Mouse (Mus musculus) liver, embryonic 13.5 days (tissue): ENCODE measurements around the gene Slc37a1. TPM values are rescaled to one million over a fixed set of nuclear protein-coding genes. Genes with fewer than 3 reads are reported as not detected.

Experiments
- ATAC-seq: fragments of 200-750 bp; cut with Nextera tagmentation; 2 replicates; pipeline ENCODE4 v1.8.0; 2017; ENCODE audit warnings: low read depth, mild to moderate bottlenecking, moderate number of reproducible peaks, moderate library complexity
- DNase-seq: peaks from one replicate; pipeline ENCODE4 v3.0.0; 2022
- H3K27ac ChIP-seq: fragments of 300-500 bp; sonication (generic); 2 replicates; pipeline ENCODE4 v1.5.1; 2015; ENCODE audit warnings: moderate library complexity, mild to moderate bottlenecking, inconsistent platforms
- H3K27me3 ChIP-seq: fragments of 300-500 bp; sonication (generic); 2 replicates; pipeline ENCODE4 v1.6.1; 2015; ENCODE audit warnings: mild to moderate bottlenecking, inconsistent platforms
- H3K36me3 ChIP-seq: fragments of 300-500 bp; sonication (generic); 2 replicates; pipeline ENCODE4 v1.6.1; 2015; ENCODE audit warnings: mild to moderate bottlenecking, inconsistent platforms
- H3K4me1 ChIP-seq: fragments of 300-500 bp; sonication (generic); replicated peaks from 2 replicates; pipeline ENCODE4 v1.6.1; 2015; ENCODE audit warnings: inconsistent platforms
- H3K4me2 ChIP-seq: fragments of 300-500 bp; sonication (generic); 2 replicates; pipeline ENCODE4 v1.6.1; 2015; ENCODE audit warnings: inconsistent platforms, mild to moderate bottlenecking, moderate library complexity
- H3K4me3 ChIP-seq: fragments of 300-500 bp; sonication (generic); replicated peaks from 2 replicates; pipeline ENCODE4 v1.5.1; 2015; ENCODE audit warnings: mild to moderate bottlenecking, inconsistent platforms
- H3K9ac ChIP-seq: fragments of 300-500 bp; sonication (generic); 2 replicates; pipeline ENCODE4 v1.6.1; 2015; ENCODE audit warnings: mild to moderate bottlenecking, inconsistent platforms
- H3K9me3 ChIP-seq: fragments of 300-500 bp; sonication (generic); replicated peaks from 2 replicates; pipeline ENCODE4 v1.6.1; 2016; ENCODE audit warnings: inconsistent platforms
- WGBS: fragments of 180-500 bp; shearing (Covaris S2); methylation state at CpG from one replicate; pipeline ENCODE4 v1.1.7; 2015; ENCODE audit not compliant: insufficient replicate concordance; 5-methylcytosine and 5-hydroxymethylcytosine counted together
- polyA plus RNA-seq: library from polyadenylated mRNA; unstranded; fragments of >200 nt; fragmentation: Nextera tagmentation; extraction: Ambion mirVana; gene quantifications from 2 replicates; pipeline ENCODE4 v1.2.1, GENCODE M21; 2015

The Slc37a1 gene
- polyA plus RNA-seq, 1 experiment from 2014 or later, result 2.9 TPM

DNA sequence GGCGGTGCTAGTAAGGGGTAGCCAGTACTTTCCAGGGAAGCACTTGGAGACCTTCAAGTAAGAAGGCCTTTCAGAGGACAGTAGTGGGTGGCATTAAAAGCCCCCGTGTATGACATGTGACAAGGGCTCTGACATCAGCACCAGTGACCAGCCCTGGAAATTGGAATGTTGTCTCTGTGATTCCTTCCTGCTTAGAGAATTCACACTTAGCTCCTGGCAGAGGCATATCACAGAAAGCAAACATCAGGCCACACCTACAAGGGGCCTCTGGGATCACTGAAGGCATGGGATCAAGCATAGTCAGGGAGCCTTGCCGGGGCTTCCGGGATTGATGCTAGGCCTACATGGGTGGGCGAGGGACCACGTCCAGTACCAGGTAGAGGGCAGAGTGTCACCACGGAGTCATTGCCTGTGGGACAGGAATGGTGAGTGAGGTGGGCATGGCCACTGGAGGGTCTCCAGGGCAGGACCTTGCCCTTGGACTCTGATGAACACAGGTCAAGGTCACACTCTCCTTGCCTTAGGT is 21.8 kb downstream of the Slc37a1 start:
- no peak overlapping the region for H3K27ac ChIP-seq

GRCm38 (mm10) chr17:31309281-31309793 is 22.7 kb downstream of the Slc37a1 start:
- 76% methylated on average over 6 of the region's 6 CpGs for WGBS
- H3K4me2 ChIP-seq, result no peak overlapping the region
- H3K27me3 ChIP-seq, result no peaks in the 10 kb centered on the region
- H3K9me3 ChIP-seq, result no peaks in the 10 kb centered on the region
- peaks cover 26% of the 10 kb centered on the region for H3K4me1 ChIP-seq
- H3K27ac ChIP-seq, result no peak overlapping the region
- H3K36me3 ChIP-seq, result no peaks in the 10 kb centered on the region
- ATAC-seq (no peak), DNase-seq (no peak)
- no peak overlapping the region for H3K9ac ChIP-seq
- H3K4me3 ChIP-seq, result no peak overlapping the region

More for the DNA sequence above, 21.8 kb downstream of the Slc37a1 start:
- no peak for DNase-seq
- no peaks in the 10 kb centered on the region for H3K36me3 ChIP-seq
- H3K4me3 ChIP-seq, result no peak overlapping the region
- no peak for ATAC-seq
- WGBS, result 82% methylated on average over 7 of the region's 7 CpGs
- H3K4me1 ChIP-seq, result peaks cover 29% of the 10 kb centered on the region
- no peak overlapping the region for H3K9ac ChIP-seq
- no peaks in the 10 kb centered on the region for H3K9me3 ChIP-seq
- H3K4me2 ChIP-seq, result no peak overlapping the region
- H3K27me3 ChIP-seq, result no peaks in the 10 kb centered on the region

- no peaks in the 10 kb centered on the region for H3K27me3 ChIP-seq
- ATAC-seq, result no peak
- no peak overlapping the region for H3K9ac ChIP-seq
- 80% methylated on average over 9 of the region's 9 CpGs for WGBS
- H3K36me3 ChIP-seq, result no peaks in the 10 kb centered on the region
- DNase-seq, result no peak
- H3K4me1 ChIP-seq, result peaks cover 10% of the 10 kb centered on the region
- no peak overlapping the region for H3K4me2 ChIP-seq
- H3K9me3 ChIP-seq, result no peaks in the 10 kb centered on the region
- no peak overlapping the region for H3K4me3 ChIP-seq
- no peak overlapping the region for H3K27ac ChIP-seq
These were observed 24.5 kb downstream of the Slc37a1 start for GRCm38 (mm10) chr17:31311047-31311446.

- H3K9ac ChIP-seq, result no peak overlapping the region
- WGBS, result 72% methylated on average over 10 of the region's 10 CpGs
- H3K36me3 ChIP-seq, result no peaks in the 10 kb centered on the region
- H3K27me3 ChIP-seq, result no peaks in the 10 kb centered on the region
- no peak overlapping the region for H3K27ac ChIP-seq
- DNase-seq (no peak), ATAC-seq (no peak)
- peaks cover 10% of the 10 kb centered on the region for H3K4me1 ChIP-seq
- H3K4me3 ChIP-seq, result no peak overlapping the region
- H3K9me3 ChIP-seq, result no peaks in the 10 kb centered on the region
- H3K4me2 ChIP-seq, result no peak overlapping the region
These were observed 26.1 kb downstream of the Slc37a1 start for GRCm38 (mm10) chr17:31312648-31313047.

DNA sequence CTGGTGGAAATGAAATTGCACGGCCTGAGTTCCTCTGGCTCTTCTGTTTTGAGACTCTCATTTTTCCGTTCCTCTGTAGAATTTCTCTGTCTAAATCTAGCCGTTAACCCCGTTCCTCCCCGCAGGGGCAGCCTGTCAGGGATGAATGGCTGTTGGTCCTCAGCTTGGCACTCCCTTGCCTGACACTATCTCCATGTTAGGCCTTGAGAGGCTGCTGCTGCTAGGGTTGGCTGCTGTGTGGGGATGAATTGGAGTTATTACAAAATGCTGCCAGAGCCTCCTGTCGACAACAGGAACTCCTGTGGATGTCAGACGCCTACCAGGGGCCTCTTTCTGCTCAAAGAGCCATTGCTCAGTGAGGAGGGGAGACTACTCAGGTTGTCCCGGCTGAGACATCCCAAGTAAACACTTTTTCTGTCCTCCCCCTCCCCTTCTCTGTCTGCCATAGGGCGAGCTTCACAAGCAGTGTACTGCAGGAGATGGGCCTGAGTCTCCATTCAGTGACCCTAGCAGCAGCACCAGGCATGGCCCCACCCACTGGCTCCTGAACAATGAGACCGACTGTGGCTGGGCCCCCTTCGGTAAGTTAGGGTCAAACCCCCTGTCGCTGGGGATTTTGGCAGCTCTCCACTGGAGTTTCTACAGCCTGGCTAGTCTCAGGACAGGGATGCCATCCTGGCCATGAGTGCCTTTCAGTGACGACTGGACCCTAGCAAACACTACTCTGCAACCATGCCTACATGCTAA is 28.6 kb downstream of the Slc37a1 start:
- Histone ChIP-seq H3K4me3 (no peak overlapping the region), H3K9me3 (no peaks in the 10 kb centered on the region), H3K4me1 (peaks cover 10% of the 10 kb centered on the region), H3K9ac (no peak overlapping the region), H3K27me3 (no peaks in the 10 kb centered on the region), H3K4me2 (no peak overlapping the region), H3K27ac (no peak overlapping the region), H3K36me3 (no peaks in the 10 kb centered on the region)
- no peak for DNase-seq
- ATAC-seq, result no peak
- 62% methylated on average over 13 of the region's 13 CpGs for WGBS

DNA sequence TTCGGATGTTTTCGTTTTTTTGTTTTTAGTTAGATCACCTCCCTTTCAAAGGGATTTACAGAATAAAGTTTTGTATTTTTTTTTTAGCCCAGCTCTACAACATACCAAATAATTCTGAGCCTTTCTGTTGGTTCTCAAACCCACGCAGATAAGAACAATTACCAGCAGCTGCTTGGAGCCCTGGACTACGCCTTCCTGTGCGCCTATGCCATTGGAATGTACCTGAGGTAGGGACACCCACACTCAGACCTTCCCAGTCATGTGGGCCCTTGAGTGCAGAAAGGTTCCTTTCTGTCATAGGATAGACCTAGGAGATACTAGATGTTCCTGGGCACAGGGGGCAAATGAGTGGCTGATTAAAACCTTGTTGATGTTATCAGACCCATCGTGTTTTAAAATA is 29.4 kb downstream of the Slc37a1 start:
- Histone ChIP-seq H3K4me3 (no peak overlapping the region), H3K9ac (no peak overlapping the region), H3K9me3 (no peaks in the 10 kb centered on the region), H3K27ac (no peak overlapping the region), H3K27me3 (no peaks in the 10 kb centered on the region), H3K4me1 (peaks cover 10% of the 10 kb centered on the region), H3K4me2 (no peak overlapping the region), H3K36me3 (no peaks in the 10 kb centered on the region)
- ATAC-seq (no peak), DNase-seq (no peak)
- WGBS, result 70% methylated on average over 6 of the region's 6 CpGs

GRCm38 (mm10) chr17:31316998-31317397 is 30.4 kb downstream of the Slc37a1 start:
- ATAC-seq (no peak; the same call in 1 of the 2 replicates), DNase-seq (no peak)
- H3K4me2 ChIP-seq, result no peak overlapping the region
- no peak overlapping the region for H3K27ac ChIP-seq
- H3K9me3 ChIP-seq, result no peaks in the 10 kb centered on the region
- H3K27me3 ChIP-seq, result no peaks in the 10 kb centered on the region
- no peak overlapping the region for H3K9ac ChIP-seq
- no peak overlapping the region for H3K4me3 ChIP-seq
- no peaks in the 10 kb centered on the region for H3K36me3 ChIP-seq
- WGBS, result 51% methylated on average over 3 of the region's 3 CpGs
- H3K4me1 ChIP-seq, result peaks cover 10% of the 10 kb centered on the region

DNA sequence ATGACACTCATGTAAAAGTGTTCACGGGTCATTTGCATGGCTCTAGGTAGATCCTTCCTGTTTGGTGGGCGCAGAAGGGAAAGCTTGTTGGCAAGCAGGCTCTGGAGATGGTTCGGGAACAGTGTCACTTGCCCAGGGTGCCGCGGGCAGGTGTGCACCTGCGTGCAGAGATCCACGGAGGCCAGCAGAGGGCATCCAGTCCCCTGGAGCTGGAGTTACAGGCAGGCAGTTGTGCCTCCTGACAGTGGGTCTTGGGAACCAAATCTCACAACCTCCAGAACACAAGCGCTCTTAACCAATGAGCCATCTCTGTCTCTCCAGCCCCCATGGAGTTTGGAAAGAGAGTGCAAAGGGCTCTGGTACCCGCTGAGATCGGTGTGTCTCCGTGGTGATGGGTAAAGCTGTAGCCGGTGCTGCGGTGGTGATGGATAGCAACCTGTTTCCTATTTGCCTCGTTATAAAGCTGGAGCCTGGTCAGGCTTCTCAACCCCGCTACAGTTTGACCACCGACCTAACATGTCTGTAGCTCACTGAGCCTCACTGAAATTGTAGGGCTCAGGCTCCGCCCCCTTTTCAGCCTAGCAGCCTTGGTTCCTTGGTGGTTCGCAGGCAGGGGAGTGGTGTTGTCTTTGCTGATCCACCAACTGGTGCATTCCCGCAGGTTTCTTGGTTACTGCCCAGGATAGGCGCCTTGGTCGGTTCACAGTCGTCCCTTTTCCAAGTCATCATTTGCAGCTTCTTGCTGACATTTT is 31.1 kb downstream of the Slc37a1 start:
- H3K4me2 ChIP-seq, result no peak overlapping the region
- H3K27me3 ChIP-seq, result no peaks in the 10 kb centered on the region
- peaks cover 10% of the 10 kb centered on the region for H3K4me1 ChIP-seq
- H3K9me3 ChIP-seq, result no peaks in the 10 kb centered on the region
- no peaks in the 10 kb centered on the region for H3K36me3 ChIP-seq
- no peak for ATAC-seq
- H3K9ac ChIP-seq, result no peak overlapping the region
- no peak overlapping the region for H3K27ac ChIP-seq
- no peak overlapping the region for H3K4me3 ChIP-seq
- DNase-seq, result no peak
- 63% methylated on average over 22 of the region's 22 CpGs for WGBS

DNA sequence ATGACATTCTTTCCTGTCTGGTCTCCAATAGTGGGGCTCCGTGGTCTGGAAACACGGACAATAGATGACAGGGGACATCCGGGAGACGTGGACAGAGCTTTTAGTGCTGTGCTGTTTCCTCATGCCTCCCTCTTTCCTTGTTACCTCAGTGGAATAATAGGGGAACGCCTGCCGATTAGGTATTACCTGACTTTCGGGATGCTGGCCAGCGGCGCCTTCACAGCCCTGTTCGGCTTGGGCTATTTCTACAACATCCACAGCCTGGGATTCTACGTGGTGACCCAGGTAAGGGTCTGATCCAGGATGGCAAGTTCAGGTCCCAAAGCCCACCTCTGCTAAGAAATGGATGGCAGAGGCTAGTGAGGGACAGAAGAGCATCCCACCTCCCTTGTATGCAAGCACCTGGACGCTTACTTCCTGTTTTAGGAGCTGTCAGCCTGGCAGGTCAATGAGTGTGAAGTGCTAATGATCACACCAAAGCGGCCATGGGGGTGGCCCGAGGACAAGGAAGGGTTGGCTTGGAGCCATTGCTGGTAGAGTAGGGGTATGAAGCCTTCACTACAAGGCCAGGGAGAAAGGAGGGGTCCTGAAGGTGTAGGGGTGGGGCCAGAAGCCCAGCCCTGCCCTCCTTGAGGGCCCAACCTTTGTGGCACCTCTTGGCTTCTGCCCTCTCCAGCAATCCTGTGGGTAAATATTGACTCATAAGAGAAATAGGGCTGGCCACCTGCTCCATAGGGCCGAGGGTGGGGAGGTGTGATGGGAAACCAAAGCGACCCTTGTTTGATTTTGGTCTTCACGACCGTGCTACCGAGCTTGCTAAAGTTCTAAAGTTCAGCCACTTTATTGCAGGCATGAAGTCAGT is 32.5 kb downstream of the Slc37a1 start:
- Histone ChIP-seq H3K27me3 (no peaks in the 10 kb centered on the region), H3K27ac (no peak overlapping the region), H3K4me2 (no peak overlapping the region), H3K9ac (no peak overlapping the region), H3K4me3 (no peak overlapping the region), H3K9me3 (no peaks in the 10 kb centered on the region), H3K4me1 (peaks cover 17% of the 10 kb centered on the region), H3K36me3 (no peaks in the 10 kb centered on the region)
- DNase-seq, result no peak
- no peak for ATAC-seq
- 80% methylated on average over 19 of the region's 19 CpGs for WGBS

DNA sequence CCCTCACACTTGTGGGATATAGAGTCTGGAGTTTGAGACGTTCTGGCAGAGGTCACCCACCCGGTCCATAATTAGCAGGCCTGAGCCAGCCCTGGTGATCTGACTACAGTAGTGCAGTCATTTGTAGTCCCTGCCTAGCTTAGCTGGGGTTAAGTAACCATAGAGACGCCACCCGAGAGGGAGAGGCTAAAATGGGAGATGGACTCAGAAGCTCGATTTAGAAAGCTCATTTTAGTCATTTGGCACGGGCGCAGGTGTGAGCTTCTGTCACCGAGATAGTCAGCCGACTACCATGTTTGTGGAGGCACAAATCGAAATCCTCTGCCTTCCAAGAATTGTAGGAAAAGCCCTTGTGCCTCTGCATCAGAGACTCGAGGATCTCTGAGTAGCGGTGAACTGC is 34.8 kb downstream of the Slc37a1 start:
- Histone ChIP-seq H3K4me2 (no peak overlapping the region), H3K27ac (no peak overlapping the region), H3K27me3 (no peaks in the 10 kb centered on the region), H3K36me3 (no peaks in the 10 kb centered on the region), H3K4me1 (peaks cover 22% of the 10 kb centered on the region), H3K4me3 (no peak overlapping the region), H3K9ac (no peak overlapping the region), H3K9me3 (no peaks in the 10 kb centered on the region)
- DNase-seq (no peak), ATAC-seq (no peak)
- 73% methylated on average over 12 of the region's 12 CpGs for WGBS

GRCm38 (mm10) chr17:31322446-31322845 is 35.9 kb downstream of the Slc37a1 start:
- Histone ChIP-seq H3K9ac (no peak overlapping the region), H3K36me3 (no peaks in the 10 kb centered on the region), H3K4me2 (no peak overlapping the region), H3K27ac (no peak overlapping the region), H3K27me3 (no peaks in the 10 kb centered on the region), H3K9me3 (no peaks in the 10 kb centered on the region), H3K4me1 (peaks cover 14% of the 10 kb centered on the region), H3K4me3 (no peak overlapping the region)
- ATAC-seq (no peak), DNase-seq (no peak)
- 75% methylated on average over 4 of the region's 4 CpGs for WGBS
